Mouse (Mus musculus): ENCODE measurements at regions not wholly inside any gene's neighbourhood (a gene's known extent, or its start where the extent isn't known, plus 50 kb on each side); places are given as distances from the start of the nearest gene placed in this dataset.

DNA sequence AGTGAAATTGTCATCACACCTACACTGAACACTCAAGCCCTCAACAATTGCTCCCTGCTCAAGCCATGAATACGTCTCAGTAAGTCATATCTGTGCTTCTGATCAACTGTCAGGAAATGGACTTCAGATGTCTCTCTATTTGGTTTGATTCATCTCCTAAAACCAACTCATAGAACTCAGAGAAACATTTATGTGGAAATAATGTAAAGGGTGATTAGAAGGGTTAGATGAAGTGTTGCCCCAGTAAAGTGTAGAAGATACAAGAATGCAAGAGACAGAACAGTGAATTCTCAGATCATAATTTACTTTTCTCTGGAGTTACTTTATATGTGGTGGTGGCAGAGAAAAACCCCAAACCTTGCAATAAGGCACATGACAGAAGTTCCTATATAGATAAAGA, 732.4 kb upstream of the Pabpc4l start:
- TF ChIP-seq POLR2A (IDR thresholded peaks at IDR 0.05; ENCODE audit: borderline replicate concordance, extremely low read depth, insufficient read depth, insufficient read length, poor library complexity, severe bottlenecking) (no peak), CTCF (IDR thresholded peaks at IDR 0.05; ENCODE audit: borderline replicate concordance, extremely low read depth, insufficient read depth, insufficient read length) (no peak)
